Mouse (Mus musculus): ENCODE results near the gene Nosip.
A peak's percentile ranks its signal among the peaks of the same experiment; 100 is the strongest.
"Not testable (repeated sequence)": the region's sequence is repeated elsewhere in the genome, so short reads cannot be mapped to it uniquely, and the experiment has no call there.

Nosip gene

DNA sequence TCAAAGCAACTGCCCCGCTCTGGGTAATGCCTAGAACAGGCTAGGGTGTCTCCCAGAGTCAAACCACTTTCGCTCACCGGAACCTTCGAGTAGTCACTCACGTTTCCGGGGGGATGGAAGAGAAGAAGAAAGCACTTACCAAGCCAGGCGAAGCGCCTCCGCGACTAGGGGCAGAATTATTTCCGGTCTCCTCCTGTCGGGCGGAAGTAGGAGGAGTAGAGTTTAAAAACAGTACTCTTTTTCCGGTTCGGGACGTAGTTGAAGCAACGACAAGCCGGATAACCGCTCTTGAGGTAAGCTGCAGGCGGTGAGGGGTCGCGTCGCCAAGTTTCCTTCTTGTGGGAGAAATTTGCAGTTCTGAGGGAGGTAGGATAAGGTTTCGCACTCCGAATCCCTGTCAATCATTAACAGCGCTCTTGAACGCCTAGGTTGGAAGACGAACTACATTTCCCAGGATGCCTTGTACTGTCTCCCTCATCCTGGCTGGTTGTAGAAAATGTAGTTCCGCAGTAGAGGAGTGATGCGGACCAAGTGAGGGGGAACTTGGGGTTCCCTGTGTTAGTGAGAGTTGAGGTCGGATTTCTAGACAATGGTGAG is at the start of gene Nosip, which contains the start of gene Prrg2:
Gene Nosip (plus strand): TSS at position 191 of the 597 bp plus-strand sequence.
Gene Prrg2 (minus strand): TSS at position 439 of the 597 bp plus-strand sequence.
- peak; percentile 86 for DNase-seq (ENCODE audit: extremely low read depth, insufficient read length, low spot score)

DNA sequence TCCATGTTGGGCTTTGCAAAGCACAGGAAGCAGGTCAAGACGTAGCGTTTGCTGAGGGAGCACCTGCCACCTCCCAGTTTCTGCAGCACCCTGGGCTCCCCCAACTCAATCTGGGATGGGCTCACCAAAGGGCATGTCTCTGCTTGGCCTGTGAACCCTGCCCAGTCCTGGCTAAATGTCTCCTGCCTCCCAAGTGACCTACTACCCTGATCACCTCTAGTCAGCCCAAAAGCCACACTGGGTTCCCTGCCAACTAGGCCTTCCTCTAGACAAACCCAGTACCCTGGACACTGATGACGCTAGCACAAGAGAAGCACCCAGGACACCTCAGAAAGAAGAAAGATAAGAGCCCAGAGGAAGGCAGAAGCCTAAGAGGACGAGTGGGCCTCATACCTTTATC is 49.4 kb upstream of the Nosip start:
- DNase-seq (ENCODE audit: extremely low read depth, insufficient read length, low spot score) = no peak

DNA sequence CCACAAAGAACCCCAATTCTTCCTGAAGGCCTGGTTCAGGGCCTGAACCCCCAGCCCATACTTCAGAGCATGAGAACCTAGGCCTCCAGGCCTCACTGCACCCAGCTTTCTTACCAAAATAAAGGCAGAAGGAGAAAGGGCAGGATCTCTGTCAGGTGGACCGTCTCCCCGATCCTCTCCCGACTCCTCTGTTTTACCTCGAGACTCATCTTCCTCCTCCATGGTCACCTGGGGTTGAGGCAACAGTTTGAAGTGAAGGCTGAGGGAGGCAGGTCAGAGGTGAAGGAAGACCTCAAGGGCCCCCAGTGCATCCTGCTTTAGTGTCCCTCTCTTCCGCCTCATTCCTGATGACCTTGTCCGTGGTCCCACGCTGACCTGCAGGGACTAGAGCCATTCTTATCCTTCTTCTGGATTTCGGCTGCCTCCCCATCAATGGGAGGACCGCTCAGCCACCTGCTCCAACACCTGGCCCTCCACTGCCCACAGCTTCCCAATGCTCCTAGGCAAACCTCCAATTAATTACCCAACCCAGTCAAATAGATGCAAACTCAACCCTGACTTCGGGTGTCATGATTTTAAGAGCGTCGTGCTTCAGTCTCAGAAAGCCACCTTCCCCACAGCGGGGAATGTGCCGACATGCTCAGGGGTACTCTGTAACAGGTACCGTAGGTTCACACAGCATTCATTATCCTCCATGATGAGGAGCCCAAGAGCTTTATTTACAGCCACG is 48.7 kb upstream of the Nosip start:
- DNase-seq (ENCODE audit: extremely low read depth, insufficient read length, low spot score) = no peak

DNA sequence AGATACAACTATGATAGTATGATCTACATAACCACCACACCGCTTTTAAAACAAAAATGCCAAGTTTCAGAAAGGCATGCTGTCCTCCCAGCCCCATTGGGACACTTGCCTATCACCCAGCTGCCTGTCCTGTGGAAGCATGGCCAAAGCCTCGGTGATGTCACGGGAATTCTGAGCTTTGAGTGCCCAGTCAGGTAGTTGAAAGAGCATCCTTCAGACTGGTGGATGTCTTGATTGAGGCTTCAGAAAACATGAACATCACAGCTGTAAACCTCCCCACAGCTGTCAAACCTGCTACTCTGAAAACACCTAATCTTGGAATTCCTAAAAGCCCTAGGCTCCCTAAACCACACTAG is 48.2 kb upstream of the Nosip start:
- no peak for DNase-seq (ENCODE audit: extremely low read depth, insufficient read length, low spot score)

DNA sequence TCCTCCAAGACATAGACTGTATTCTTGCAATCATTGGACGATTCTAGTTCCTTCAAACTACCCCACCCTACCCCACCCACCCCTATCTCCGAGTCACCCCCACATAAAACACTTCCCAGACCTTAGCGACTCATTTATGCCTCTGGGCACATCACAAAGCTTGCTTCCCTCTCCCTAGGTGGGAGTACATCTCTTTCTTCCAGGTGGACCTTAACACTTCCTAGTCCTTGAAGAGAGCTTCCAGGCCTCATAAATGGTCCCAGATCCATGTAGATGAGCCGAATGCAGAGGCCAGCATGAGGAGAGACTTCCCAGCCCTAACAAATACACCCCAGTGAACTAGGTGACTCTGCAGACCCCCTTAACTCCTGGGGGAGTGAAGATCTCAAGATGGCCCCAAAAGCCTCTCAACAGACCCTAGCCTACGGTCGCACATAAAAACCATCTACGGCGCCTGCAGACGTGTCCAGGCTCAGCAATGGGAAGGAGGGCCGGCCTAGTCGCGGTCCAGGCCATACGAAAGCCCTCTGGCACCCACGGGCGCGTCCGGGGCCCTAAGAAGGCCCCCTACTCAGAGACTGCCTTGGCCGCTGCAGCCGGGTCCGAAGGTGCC is 46.8 kb upstream of the Nosip start:
- no peak for DNase-seq (ENCODE audit: extremely low read depth, insufficient read length, low spot score)

DNA sequence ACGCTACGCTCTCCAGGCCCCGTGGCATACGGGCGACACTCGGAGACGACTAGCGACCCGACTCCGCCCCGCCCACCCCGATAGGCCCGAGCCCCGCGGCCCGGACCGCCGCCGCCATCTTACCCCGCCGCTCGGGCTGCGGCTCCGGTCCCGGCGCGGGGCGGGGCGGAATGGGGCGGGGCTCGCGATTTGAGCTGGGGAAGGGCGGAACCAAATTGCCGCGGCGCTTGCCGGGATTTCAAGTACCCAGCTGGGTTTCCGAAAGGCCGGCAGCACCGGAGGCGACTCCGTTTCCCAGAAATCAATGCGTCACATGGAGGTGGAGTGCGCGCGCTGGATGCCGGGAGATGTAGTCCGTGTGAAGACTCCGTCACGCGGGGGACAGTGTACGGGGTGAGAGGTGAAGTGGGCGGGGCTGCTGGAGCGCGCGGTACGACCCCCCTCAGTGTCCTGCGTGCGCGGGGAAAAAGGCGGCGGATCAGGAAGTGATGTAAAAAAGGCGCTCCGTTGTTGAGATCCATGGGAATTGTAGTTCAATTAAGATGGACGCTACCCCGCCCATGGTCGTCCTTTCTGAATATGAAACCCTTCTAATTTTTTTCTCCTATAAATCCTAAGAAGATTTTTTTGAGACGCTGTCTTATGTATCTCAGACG is 46.1 kb upstream of the Nosip start, which contains the start of gene Scaf1:
Gene Scaf1 (minus strand): TSS at position 407 of the 656 bp plus-strand sequence.
- DNase-seq (ENCODE audit: extremely low read depth, insufficient read length, low spot score) = peak; percentile 99

DNA sequence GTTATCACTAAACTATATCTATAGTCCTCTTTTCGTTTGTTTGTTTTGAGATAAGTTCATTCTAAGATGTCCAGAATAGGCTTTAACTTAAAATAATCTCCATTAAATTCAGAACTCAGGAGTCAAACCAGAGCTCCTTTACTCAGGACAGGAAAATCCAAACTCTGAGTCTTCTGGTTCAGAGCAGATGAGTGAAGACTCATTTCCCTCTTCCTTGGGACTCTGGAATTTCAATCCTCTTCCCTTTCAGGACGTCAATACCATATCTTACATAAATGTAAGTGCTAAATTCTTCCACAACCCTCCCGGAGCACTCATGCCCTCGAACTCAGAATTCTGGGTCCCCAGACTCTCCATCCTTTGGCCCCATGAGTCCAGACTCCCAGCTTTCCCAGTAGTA is 45.5 kb upstream of the Nosip start:
- no peak for DNase-seq (ENCODE audit: extremely low read depth, insufficient read length, low spot score)

DNA sequence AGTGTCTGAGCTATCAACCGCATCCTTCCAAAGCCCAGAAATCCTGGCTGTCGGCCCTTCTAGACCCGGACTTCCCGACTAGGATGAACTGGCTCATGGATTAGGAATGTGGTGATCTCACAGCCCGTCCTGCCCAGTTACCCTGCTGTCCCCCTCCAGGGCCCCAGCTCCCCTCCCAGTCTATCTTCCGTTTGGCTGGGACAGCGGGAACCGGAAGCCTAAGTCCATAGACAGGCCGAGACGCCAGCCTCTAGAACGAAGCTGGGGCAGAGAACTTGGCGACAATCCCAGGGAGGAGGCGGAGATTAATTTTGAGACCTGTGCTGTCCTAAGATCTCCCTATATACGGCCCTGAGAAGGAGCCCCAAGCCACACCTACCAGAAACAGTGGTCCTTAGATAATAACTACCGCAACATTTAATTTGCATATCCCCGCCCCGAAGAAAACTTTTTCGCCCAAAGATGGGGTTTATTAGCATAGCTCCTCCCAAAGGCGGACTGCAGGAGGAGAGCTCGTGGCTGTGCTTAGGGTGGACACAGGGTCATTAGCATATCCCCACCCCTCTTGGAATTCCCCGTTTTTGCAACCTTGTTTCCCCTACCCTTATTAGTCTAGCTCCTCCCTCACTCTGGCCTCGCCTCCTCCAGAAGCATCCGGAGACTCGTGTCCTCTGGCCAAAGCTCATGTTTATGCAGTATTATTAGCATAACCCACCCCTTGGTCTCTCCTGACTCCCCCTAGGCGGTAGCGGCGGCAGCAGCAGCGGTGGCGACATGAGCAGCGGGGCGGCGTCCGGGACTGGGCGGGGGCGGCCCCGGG is 44.8 kb upstream of the Nosip start, which contains the start of gene Rras:
Gene Rras (plus strand): TSS at position 720 of the 820 bp plus-strand sequence.
- DNase-seq (ENCODE audit: extremely low read depth, insufficient read length, low spot score) = peak; percentile 95

DNA sequence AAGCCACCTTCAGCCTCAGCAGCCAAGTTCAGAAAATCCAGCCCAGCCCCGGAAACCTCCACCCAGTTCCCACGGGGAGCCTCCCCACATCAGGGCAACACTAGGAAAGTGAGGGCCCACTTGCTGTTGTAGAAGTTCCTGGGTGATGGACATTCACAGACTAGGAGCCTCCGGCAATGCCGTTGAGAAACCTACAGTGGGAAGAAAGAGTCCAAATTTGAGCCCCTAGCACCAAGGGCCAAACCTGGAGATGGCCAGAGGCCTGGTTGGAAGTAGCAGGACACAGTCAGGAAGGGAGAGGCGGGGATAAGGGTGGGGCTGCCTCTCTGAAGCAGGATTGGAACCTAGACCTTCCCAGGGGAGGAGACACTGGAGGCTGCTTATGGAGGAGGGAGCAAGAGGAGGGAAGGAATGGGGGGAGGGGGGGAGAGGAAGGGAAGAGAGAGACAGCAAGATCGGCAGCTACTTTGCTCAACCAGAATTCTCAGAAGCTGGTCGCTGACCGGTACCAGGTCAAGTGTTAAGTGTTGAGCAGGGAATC is 43.1 kb upstream of the Nosip start:
- peak; percentile 84 for DNase-seq (ENCODE audit: extremely low read depth, insufficient read length, low spot score)

DNA sequence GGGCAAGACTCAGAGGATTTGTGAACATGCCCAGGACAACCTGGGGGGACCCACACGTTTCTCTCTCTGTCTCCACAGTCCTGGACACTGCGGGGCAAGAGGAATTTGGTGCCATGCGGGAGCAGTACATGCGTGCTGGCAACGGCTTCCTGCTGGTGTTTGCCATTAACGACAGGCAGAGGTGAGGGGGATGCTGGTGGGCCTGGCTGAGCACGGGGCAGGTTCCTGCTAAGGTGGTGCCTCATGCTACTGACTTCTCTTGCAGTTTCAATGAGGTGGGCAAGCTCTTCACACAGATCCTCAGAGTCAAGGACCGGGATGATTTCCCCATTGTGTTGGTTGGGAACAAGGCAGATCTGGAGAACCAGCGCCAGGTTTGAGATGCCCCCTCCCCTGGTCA is 42.0 kb upstream of the Nosip start:
- no peak for DNase-seq (ENCODE audit: extremely low read depth, insufficient read length, low spot score)

DNA sequence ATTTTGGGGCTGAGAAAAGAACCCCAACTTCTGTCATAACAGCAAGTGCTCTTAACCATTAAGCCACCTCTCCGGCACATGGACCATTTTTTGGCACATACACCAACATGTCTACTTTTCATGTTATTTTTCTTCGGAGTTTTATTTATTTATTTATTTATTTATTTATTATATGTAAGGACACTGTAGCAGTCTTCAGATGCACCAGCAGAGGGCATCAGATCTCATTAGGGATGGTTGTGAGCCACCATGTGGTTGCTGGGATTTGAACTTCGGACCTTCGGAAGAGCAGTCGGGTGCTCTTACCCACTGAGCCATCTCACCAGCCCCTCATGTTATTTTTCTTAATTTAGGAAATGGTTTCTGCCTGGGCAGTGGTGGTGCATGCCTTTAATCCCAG is 38.5 kb upstream of the Nosip start:
- not testable (repeated sequence) for DNase-seq (ENCODE audit: extremely low read depth, insufficient read length, low spot score)

DNA sequence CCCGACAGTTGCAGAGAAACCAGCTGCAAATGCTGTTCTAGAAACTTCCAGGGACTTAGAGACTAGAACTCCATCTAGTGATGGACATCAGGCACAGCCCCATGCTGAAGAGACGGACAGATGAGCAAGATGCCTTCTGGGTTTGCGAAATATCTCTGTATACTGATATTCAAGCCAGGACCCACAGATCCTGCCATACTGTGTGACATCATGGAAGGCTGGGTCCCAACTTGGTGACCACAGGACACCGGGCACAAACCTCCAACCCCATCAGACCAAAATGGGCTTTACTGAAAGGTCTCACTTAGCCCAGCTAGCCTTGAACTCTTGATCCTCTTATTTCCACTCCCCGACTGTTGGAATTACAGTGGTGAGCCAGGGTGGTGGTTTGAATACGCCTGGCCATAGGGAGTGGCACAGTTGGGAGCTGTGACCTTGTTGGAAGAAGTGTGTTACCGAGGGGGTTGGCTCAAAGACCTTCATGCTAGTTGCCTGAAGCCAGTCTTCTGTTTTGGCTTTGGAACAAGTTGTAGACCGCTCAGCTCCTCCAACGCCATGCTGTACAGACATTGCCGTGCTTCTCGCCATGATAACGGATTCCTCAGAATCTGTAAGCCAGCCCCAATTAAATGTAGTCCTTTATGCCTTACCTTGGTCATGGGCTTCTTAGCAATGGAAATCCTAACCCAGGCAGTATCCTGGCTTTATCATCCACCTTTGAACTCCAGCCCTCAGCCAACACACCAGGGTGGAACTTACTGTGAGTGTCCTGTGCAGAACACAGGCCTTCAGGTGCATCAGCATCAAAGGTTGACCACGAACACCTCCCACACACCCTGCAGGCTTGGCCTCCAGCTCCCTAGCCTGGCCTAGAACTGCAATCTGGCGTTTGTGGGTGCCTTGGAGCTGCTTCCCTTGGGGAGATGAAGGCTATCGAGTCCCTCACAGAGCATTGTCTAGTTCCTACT is 37.7 kb upstream of the Nosip start:
- DNase-seq (ENCODE audit: extremely low read depth, insufficient read length, low spot score) = no peak

DNA sequence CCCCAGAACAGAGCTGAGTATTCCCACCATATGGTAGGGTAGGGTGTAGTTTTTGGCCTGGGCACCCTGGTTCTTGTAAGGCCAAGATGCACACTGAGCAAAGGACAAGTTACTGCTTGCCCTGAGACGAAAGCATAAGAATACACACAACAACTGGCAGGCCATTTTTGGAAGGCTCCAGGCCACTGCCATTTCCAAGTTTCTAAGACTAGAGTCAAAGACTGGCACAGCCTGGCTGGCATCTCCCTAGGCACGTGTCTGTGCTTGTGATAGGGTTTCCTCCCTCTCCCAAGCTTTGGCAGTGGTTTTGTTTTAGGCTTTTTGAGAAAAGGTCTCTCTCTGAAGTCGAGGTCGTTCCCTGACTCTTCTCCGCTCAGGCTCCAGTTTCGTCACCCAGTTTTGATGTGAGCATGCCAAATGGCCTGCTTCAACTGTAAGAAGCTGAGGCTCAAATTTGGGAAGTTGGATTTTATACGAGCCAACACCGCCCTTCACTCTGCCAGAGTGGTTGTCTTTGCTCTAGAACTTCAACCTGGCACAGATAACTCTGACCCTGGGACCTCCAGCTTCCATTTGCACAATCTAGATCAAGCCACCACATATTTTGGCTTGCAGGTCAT is 36.5 kb upstream of the Nosip start:
- DNase-seq (ENCODE audit: extremely low read depth, insufficient read length, low spot score) = no peak

DNA sequence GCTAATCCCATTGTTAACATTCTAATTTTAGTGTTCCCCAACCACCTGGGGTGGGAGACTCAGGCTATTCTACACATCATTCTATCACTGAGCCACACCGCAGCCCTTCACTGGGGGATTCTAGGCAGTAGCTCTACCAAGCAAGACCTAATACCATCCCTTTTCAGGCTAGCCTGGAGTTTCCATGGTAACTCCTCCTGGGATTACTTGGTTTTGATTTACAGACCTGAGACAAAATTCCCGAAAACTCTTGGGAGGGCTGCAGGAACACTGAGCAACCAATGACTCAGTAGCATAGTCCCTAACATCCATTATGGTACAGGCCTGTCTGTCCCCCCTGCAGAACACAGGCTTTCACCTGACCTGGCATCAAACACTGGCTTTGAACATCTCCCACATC is 36.0 kb upstream of the Nosip start:
- no peak for DNase-seq (ENCODE audit: extremely low read depth, insufficient read length, low spot score)

DNA sequence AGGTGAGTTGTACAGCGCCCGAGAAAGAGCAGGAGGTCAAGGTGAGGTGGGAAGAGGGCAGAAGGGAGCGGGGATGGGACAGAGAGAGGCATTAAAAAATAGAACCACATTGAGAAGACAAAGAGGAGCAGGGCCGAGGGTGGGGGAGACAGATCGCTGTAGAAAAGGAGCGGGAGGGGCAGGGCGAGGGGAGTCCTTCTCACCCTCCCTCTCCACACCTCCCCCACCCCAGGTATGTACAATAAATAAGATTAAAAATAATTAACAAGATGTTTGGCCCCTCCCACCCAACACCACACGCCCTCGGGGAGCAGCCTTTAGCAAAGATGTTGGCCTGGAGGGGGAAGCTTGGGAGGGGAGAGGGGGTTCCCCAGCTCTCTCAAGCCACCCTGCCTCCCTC is 34.5 kb upstream of the Nosip start:
- DNase-seq (ENCODE audit: extremely low read depth, insufficient read length, low spot score) = no peak

DNA sequence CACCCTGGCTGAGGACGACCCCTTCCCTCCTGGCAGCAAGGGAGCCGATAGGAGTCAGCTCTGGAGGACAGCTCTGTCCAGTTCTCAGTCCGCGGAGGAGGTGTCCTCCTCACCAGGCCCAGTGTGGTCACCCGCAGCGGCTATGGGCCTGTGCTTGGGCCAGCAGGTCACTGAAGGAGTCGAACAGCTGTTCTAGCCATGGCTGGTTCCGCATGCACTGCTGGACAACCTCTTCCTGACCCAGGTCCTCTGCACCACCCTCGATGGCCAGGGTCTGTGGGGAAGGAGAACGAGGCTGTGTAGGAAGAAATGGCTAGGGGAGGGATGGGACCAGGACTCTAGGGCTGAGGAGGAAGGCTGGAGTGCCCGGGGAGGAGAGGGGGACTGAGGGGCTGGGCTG is 33.9 kb upstream of the Nosip start:
- DNase-seq (ENCODE audit: extremely low read depth, insufficient read length, low spot score) = no peak

DNA sequence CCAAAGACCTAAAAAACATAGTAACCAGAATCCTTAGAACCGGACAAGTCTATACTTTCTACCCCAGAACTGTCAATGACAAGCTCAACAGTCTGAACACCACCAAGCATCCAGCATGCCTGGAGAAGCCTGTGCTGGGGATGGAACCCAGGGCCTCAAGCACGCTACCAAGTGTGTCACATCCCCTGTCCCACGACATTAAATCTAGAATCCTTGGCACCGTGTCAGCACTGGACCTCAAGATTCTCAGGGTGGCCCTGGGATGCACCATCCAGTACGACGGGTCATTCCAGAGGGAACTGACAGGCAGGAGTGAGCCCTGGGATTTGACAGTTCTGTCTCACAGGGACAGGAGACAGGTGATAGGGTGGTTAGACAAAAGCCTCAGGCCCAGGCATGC is 32.2 kb upstream of the Nosip start:
- DNase-seq (ENCODE audit: extremely low read depth, insufficient read length, low spot score) = no peak

DNA sequence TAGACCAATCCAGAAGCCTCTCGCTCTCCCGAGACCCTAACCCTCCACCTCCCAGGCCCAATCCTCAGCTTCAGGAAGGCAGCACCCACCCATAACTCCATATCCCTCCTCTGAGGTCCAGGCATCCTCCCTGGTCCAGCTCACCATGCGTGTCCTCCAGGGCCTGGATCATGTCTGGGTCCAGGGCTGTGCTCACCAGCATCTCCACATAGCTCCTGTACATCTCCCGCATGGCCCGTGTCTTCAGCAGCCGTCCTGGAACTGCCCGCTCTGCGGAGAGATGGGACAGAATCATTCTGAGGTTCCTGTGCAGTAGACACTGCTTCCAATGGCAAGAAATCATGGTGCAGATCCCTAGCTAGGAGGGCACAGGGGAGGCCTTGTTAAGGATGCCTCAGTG is 31.4 kb upstream of the Nosip start:
- DNase-seq (ENCODE audit: extremely low read depth, insufficient read length, low spot score) = no peak

All from 3134 (cell line).